Mouse (Mus musculus) neural tube, embryonic 13.5 days (tissue): ENCODE data around the gene Ppp1r15b. TPM values are rescaled to one million over a fixed set of nuclear protein-coding genes. Genes with fewer than 3 reads are reported as not detected.

ENCODE experiments used
- ATAC-seq: fragments of 200-750 bp; cut with Nextera tagmentation; 2 replicates; pipeline ENCODE4 v1.8.0; 2017; ENCODE audit warnings: low read depth, mild to moderate bottlenecking, moderate TSS enrichment, moderate library complexity
- H3K27ac ChIP-seq: fragments of 300-500 bp; sonication (generic); replicated peaks from 2 replicates; pipeline ENCODE4 v1.5.1; 2015; ENCODE audit warnings: moderate library complexity, mild to moderate bottlenecking, inconsistent platforms
- H3K27me3 ChIP-seq: fragments of 300-500 bp; sonication (generic); 2 replicates; pipeline ENCODE4 v1.6.1; 2015; ENCODE audit warnings: mild to moderate bottlenecking, inconsistent platforms
- H3K36me3 ChIP-seq: fragments of 300-500 bp; sonication (generic); 2 replicates; pipeline ENCODE4 v1.6.1; 2015; ENCODE audit warnings: mild to moderate bottlenecking, inconsistent platforms
- H3K4me1 ChIP-seq: fragments of 300-500 bp; sonication (generic); replicated peaks from 2 replicates; pipeline ENCODE4 v1.6.1; 2015; ENCODE audit warnings: inconsistent platforms
- H3K4me2 ChIP-seq: fragments of 300-500 bp; sonication (generic); 2 replicates; pipeline ENCODE4 v1.6.1; 2015; ENCODE audit warnings: inconsistent platforms, mild to moderate bottlenecking, moderate library complexity
- H3K4me3 ChIP-seq: fragments of 300-500 bp; sonication (generic); 2 replicates; pipeline ENCODE4 v1.5.1; 2015; ENCODE audit warnings: mild to moderate bottlenecking, inconsistent platforms
- H3K9ac ChIP-seq: fragments of 300-500 bp; sonication (generic); 2 replicates; pipeline ENCODE4 v1.6.1; 2015; ENCODE audit warnings: moderate library complexity, mild to moderate bottlenecking, inconsistent platforms
- H3K9me3 ChIP-seq: fragments of 300-500 bp; sonication (generic); 2 replicates; pipeline ENCODE4 v1.6.1; 2016; ENCODE audit warnings: inconsistent platforms
- WGBS: fragments of 180-500 bp; shearing (Covaris S2); methylation state at CpG from one replicate; pipeline ENCODE4 v1.1.7; 2015; 5-methylcytosine and 5-hydroxymethylcytosine counted together
- polyA plus RNA-seq: library from polyadenylated mRNA; unstranded; fragments of >200 nt; fragmentation: Nextera tagmentation; extraction: Ambion mirVana; gene quantifications from 2 replicates; pipeline ENCODE4 v1.2.1, GENCODE M21; 2015

The Ppp1r15b gene
- polyA plus RNA-seq, 1 experiment from 2014 or later: 27.8 TPM

DNA sequence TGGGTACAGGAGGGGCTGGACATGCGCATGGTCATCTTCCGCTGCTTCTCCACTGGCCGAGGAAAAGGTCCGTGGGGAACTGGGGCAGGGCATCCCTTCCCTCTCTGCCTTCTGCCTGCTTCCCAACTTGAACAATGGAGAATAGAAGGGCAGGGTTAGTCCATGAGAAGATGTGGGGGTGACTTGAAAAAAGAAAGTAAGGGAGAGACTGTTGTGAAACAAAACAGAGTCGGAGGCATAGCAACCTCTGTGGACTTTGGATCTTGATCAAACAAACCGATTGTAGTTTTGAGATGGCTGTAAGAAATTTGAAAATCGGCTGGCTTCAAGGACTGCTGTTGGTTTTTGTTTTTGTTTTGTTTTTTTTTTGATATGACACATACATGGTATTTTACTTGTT is 37.2 kb upstream of the Ppp1r15b start:
- 90% methylated on average over 7 of the region's 7 CpGs for WGBS

DNA sequence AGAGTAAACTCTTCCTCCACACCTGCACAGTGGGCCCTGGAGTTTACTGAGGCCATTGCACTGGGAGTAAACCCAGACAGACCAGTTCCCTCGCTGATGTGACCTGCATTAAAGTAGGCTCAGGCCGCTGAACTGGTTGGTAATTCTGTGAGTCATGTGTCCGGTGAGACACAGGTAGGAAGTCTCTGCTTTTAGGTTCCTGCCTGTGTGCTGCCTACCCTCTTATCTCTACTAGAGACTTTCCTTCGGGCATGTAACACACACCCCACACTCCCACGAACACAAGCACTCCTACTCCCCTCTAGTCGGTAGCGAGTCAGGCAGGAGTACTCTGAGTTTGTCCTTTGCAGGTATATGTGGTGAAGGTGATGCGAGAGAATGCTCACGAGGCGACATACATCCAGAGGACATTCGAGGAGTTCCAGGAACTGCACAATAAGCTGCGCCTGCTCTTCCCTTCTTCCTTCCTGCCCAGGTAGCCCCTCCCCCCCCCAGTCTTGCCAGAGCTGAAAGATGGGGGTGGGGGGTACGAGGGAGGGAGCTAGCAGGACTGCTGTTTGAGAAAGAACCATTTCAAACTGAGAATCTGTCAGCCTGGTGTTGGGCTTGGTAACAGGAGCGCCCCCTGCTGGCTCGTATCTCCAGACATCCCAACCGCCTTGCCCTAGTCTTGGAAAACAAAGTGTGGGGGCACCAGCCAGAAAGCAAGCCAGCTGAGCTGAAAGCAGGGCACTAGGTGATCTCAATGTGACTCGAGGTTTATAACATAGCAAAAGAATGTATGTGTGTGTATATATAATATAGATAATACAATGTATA is 29.8 kb upstream of the Ppp1r15b start:
- 0 out of 2 replicates have a peak, but pooled peaks have one; percentile 30 for ATAC-seq
- 47% methylated on average over 17 of the region's 17 CpGs for WGBS
- Histone ChIP-seq H3K27ac (no peak overlapping the region), H3K36me3 (peaks cover 96% of the 10 kb centered on the region), H3K9me3 (no peaks in the 10 kb centered on the region), H3K4me1 (peaks cover 4% of the 10 kb centered on the region), H3K4me2 (no peak overlapping the region), H3K9ac (no peak overlapping the region), H3K4me3 (no peak overlapping the region), H3K27me3 (no peaks in the 10 kb centered on the region)

More for the DNA sequence above, 37.2 kb upstream of the Ppp1r15b start:
- no peak overlapping the region for H3K27ac ChIP-seq
- no peak for ATAC-seq
- no peak overlapping the region for H3K4me2 ChIP-seq
- H3K27me3 ChIP-seq: no peaks in the 10 kb centered on the region
- no peaks in the 10 kb centered on the region for H3K4me1 ChIP-seq
- peaks cover 99% of the 10 kb centered on the region for H3K36me3 ChIP-seq
- H3K9me3 ChIP-seq: no peaks in the 10 kb centered on the region
- H3K4me3 ChIP-seq: no peak overlapping the region
- no peak overlapping the region for H3K9ac ChIP-seq

DNA sequence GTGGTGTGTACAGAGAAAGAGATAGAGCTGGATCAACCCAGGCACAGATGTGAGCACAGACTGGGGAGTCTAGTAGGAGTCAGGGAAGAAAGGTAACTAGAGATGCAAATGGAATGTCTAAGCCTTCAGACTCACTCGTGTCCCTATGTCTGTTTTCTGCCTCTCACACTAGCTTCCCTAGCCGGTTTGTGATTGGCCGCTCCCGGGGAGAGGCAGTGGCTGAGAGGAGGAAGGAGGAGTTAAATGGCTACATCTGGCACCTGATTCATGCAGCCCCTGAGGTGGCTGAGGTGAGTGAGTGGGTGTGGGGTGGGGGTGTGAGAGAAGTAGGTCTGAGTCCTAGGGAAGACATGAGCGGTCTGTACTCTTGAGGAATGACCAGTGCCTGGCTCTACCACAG is 28.8 kb upstream of the Ppp1r15b start:
- no peaks in the 10 kb centered on the region for H3K27me3 ChIP-seq
- ATAC-seq: no peak
- peaks cover 4% of the 10 kb centered on the region for H3K4me1 ChIP-seq
- no peak overlapping the region for H3K4me3 ChIP-seq
- H3K4me2 ChIP-seq: no peak overlapping the region
- WGBS: 86% methylated on average over 5 of the region's 5 CpGs
- H3K36me3 ChIP-seq: peaks cover 96% of the 10 kb centered on the region
- H3K9me3 ChIP-seq: no peaks in the 10 kb centered on the region
- no peak overlapping the region for H3K9ac ChIP-seq
- no peak overlapping the region for H3K27ac ChIP-seq

DNA sequence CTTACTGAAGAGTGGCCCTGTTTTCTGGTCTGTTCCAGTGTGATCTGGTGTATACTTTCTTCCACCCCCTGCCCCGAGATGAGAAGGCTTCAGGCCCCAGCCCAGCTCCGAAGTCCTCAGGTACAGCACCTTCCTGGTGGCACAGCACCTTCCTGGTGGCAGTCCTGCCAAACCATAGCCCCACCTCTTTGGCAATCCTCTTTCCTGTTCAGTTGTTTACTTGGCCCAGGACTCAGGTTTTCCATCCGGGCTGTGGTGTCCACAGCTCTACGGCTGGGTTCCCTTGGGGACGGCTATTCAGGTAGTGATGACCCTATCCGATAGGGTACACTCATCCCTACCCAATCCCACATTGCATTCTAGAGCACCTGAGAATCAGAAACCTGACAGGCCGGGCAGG is 27.6 kb upstream of the Ppp1r15b start:
- Histone ChIP-seq H3K4me1 (peaks cover 4% of the 10 kb centered on the region), H3K9ac (no peak overlapping the region)

DNA sequence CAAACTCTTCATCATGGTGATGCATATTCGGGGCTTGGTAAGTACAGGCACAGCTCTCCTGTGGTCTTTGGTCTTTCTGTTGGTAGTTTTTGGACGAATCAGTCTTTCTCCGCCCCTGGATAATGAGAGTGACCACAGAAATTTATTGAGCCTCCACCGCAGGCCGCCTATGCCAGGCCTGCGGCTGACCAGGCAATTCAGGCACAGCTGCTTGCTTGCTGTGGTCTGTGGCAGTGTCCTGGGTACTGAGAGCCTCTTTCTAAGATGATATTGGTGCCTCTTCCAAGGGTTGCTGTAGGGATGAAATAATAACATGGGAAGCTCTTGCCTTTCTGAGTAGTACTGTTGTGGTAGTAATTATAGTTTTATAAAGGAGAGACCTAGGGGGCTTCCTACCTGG is 27.1 kb upstream of the Ppp1r15b start:
- Histone ChIP-seq H3K4me2 (no peak overlapping the region), H3K9me3 (no peaks in the 10 kb centered on the region), H3K4me3 (no peak overlapping the region), H3K27ac (no peak overlapping the region), H3K4me1 (peaks cover 4% of the 10 kb centered on the region), H3K27me3 (no peaks in the 10 kb centered on the region), H3K9ac (no peak overlapping the region), H3K36me3 (peaks cover 83% of the 10 kb centered on the region)
- 93% methylated on average over 6 of the region's 6 CpGs for WGBS
- ATAC-seq: no peak

More for the DNA sequence above, 27.6 kb upstream of the Ppp1r15b start:
- Histone ChIP-seq H3K36me3 (peaks cover 89% of the 10 kb centered on the region), H3K4me3 (no peak overlapping the region), H3K27me3 (no peaks in the 10 kb centered on the region), H3K9me3 (no peaks in the 10 kb centered on the region), H3K27ac (no peak overlapping the region), H3K4me2 (no peak overlapping the region)
- no peak for ATAC-seq
- 96% methylated on average over 7 of the region's 7 CpGs for WGBS

DNA sequence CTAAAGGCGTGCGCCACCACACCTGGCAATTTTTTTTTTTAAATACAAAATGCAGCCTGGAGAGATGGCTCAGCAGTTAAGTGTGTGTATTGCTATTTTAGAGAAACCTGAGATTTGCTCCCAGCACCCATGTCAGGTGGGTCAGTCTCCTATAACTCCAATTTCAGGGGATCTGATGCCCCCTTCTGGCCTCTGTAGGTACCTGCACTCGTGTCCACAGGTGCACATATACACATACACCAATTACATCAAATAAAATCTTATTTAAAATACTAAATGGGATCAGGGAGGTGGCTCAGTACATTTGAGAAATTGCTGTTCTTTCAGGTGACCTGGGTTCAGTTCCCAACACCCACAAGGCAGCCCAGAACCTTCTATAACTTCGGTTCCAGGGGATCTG is 14.8 kb upstream of the Ppp1r15b start:
- 91% methylated on average over 4 of the region's 4 CpGs for WGBS
- Histone ChIP-seq H3K27me3 (no peaks in the 10 kb centered on the region), H3K4me3 (no peak overlapping the region), H3K4me1 (no peaks in the 10 kb centered on the region), H3K36me3 (peaks cover under 1% of the 10 kb centered on the region; the same call in 1 of the 2 replicates), H3K9ac (no peak overlapping the region), H3K4me2 (no peak overlapping the region), H3K9me3 (no peaks in the 10 kb centered on the region), H3K27ac (no peak overlapping the region)
- no peak for ATAC-seq

DNA sequence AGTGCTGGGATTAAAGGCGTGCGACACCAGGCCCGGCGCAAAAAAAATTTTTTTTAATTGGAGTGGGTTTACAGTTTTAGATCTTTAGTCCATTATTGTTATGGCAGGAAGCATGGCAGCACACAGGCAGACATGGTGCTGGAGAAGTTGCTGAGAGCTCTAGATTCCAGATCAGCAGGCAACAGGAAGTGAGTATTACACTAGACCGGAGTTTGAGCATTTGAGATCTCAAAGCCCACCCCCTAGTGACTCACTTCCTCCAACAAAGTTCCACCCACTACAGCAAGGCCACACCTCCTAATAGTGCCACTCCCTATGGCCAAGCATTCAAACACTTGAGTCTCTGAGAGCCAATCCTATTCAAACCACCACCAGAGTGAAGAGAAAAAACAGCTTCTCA is 12.8 kb upstream of the Ppp1r15b start:
- Histone ChIP-seq H3K27ac (no peak overlapping the region), H3K4me2 (no peak overlapping the region), H3K36me3 (no peaks in the 10 kb centered on the region), H3K4me3 (no peak overlapping the region), H3K9ac (no peak overlapping the region), H3K27me3 (no peaks in the 10 kb centered on the region), H3K9me3 (no peaks in the 10 kb centered on the region), H3K4me1 (no peaks in the 10 kb centered on the region)
- ATAC-seq: no peak
- WGBS: 90% methylated on average over 5 of the region's 5 CpGs

DNA sequence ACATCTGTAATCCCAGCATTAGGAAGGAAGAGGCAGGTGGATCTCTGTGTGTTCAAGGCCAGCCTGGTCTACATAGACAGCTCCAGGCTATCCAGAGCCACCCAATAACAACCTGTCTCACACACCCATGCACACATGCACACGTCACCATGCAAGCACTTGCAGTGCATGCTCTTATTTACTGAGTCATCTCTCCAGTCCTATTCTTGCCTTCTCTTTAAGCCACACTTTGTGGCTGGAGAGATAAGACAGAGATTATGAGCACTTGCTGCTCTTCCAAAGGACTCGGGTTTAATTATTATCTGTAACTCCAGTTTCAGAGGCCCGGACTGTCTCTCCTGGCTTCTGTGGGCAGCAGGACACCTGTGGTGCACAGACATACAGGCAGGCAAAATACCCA is 12.1 kb upstream of the Ppp1r15b start:
- Histone ChIP-seq H3K9ac (no peak overlapping the region), H3K27ac (no peak overlapping the region), H3K36me3 (no peaks in the 10 kb centered on the region), H3K4me2 (no peak overlapping the region), H3K27me3 (no peaks in the 10 kb centered on the region), H3K9me3 (no peaks in the 10 kb centered on the region), H3K4me3 (no peak overlapping the region), H3K4me1 (no peaks in the 10 kb centered on the region)
- no peak for ATAC-seq
- WGBS: 89% methylated on average over 3 of the region's 3 CpGs

DNA sequence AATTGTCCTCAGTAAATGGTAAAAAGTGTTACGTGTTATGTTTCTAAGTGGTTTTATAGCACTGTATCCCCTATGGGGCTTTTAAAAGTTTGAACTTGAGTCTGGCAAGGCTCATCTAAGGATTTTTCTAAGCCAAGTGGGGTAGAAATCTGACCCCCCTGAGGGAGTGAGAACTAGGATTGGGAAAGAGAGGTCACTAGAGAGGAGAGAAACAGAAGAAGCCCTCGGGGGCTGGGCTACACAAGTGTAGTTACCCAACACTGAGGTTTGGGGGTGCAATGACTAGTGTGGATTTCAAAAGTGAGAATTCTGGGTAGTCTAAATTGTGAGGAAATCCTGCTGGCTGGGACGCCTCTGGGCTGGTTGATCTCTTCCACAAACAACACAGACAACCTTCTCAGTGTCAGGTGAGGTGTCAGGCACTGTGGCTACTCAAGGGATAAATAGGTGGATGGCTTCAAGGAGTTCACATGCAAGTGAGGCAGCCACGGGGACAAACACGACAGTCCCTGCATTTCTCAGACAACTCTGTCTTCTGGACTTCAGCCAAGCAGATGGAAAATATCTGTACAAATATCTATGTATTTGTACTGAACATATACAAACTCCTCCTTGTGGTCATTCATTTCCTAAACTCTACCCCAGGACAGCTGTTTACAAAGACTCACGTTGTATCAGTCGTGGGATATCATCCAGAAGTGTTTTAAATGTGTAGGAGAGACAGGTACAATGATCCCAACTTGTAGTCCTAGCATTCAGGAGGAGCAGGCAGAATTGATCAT is 10.8 kb upstream of the Ppp1r15b start:
- no peaks in the 10 kb centered on the region for H3K9me3 ChIP-seq
- WGBS: 67% methylated on average over 7 of the region's 7 CpGs
- H3K4me1 ChIP-seq: no peaks in the 10 kb centered on the region
- H3K27me3 ChIP-seq: no peaks in the 10 kb centered on the region
- ATAC-seq: no peak
- no peak overlapping the region for H3K4me3 ChIP-seq
- no peak overlapping the region for H3K4me2 ChIP-seq
- H3K27ac ChIP-seq: no peak overlapping the region
- H3K9ac ChIP-seq: no peak overlapping the region
- H3K36me3 ChIP-seq: no peaks in the 10 kb centered on the region

DNA sequence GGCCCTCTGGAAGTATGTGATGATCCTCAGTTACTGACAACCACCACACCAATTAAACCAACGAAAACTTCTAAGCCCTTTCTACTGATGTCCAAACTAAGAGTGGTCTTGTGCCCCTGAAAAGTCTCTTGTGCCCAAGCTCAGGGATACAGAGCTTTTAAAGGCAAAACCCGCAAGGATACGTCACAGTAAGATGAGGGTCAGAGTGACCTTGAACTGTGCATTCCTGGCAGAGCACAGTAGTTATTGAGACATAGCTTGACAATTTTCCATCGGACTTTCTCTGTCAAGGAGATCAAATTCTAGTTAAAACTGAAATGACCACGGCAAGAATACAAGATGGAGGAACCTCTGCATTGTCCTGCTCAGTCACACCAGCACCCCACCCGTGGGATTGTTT is 9.7 kb upstream of the Ppp1r15b start:
- Histone ChIP-seq H3K27ac (no peak overlapping the region), H3K4me2 (no peak overlapping the region), H3K36me3 (no peaks in the 10 kb centered on the region), H3K4me1 (no peaks in the 10 kb centered on the region), H3K4me3 (no peak overlapping the region), H3K9ac (no peak overlapping the region), H3K9me3 (no peaks in the 10 kb centered on the region), H3K27me3 (no peaks in the 10 kb centered on the region)
- ATAC-seq: no peak
- WGBS: 63% methylated on average over 6 of the region's 6 CpGs

DNA sequence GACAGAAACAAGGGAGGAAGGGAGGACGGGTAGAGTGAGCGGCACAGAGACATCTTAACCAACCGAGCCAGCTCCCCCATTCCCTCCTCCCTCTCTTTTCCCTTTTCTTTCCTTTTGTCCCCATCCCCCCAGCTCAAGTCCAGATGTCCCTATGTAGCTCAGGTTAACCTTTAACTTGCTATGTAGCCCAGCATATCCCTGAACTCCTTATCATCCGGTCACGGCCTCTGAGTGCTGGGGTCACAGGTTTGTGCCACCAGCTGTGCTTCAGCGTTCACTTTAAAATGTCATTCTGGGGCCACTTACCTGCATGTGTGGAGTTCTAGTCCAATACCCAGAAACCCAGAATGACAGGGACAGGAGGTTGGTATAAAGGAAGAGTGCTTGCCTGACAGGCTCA is 6.8 kb upstream of the Ppp1r15b start:
- no peak overlapping the region for H3K9ac ChIP-seq
- 82% methylated on average over 6 of the region's 6 CpGs for WGBS
- H3K36me3 ChIP-seq: no peaks in the 10 kb centered on the region
- no peak overlapping the region for H3K27ac ChIP-seq
- ATAC-seq: no peak
- no peaks in the 10 kb centered on the region for H3K27me3 ChIP-seq
- H3K4me1 ChIP-seq: 0 out of 2 replicates have a peak, but pooled peaks cover under 1% of the 10 kb centered on the region
- no peak overlapping the region for H3K4me3 ChIP-seq
- no peaks in the 10 kb centered on the region for H3K9me3 ChIP-seq
- H3K4me2 ChIP-seq: no peak overlapping the region

DNA sequence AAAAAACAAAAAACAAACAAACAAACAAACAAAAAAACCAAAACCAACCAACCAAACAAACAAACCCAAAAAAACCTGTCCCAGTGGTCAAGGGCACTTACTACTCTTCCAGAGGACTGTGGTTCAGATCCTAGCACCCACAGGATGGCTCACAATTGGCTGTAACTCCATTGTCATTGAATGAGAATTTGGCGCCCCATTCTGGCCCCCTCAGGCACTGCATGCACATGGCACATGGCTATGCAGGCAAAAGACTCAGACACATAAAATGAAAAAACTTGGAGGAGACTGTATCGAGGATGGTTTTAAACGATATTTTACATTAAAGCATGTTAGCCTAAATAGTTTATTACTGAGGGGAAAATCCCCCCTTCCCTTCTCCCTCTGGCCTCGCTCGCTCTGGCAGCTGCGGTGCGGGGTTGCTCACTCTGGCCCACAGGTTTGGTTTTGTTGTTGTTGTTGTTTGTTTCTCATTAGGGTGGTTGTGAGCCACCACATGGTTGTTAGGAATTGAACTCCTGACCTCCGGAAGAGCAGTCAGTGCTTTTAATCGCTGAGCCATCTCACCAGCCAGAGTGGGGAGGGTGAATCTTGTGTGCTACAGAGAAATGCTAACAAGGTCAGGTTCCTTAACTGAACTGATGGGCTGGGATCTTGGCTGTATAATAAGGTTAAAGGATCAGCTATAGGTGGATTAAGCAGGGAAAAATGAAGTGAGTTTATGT is 5.1 kb upstream of the Ppp1r15b start:
- Histone ChIP-seq H3K27me3 (no peaks in the 10 kb centered on the region), H3K27ac (no peak overlapping the region), H3K9me3 (no peaks in the 10 kb centered on the region), H3K4me3 (no peak overlapping the region), H3K4me1 (peaks cover 15% of the 10 kb centered on the region), H3K36me3 (no peaks in the 10 kb centered on the region), H3K9ac (no peak overlapping the region), H3K4me2 (no peak overlapping the region)
- no peak for ATAC-seq
- 89% methylated on average over 9 of the region's 9 CpGs for WGBS
